16 mouse cellular contexts compared by ENCODE assay signal in the genomic region with DNA sequence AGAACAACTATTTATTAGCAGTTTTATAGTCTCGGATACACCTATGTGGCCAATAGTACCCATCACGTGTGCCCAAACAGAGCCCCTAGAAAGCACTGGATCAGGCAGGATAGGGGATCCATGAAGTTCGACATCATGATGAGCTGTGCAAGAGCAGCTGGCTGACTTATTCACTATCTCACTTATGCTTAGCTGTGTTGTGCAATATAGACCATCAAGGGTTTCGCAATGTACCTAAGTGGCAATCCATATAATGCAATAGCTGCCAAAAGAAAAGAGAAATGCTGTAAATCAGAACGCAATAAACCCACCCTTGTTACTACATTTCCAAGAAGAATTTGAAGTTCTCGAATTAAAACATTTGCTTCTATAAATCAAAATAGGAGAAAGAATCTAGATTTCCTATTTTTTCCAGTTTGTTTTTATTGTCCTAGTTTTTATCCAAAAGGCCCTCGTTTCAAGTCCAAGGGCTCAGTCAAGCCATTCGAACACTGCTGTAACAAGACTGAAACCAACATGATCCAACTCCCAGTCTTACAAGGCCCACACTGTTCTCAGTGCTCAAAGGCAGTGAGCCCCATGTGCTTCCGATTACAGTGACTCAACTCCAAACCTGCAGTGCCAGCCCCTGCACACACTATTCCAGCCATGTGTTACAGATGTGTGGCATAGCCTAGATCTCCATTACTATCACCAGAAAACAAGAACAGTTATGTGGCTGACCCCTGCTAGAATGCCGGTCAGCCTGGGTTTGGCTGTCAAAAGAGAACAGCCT. TPM values are rescaled to one million over a fixed set of nuclear protein-coding genes. Genes with fewer than 3 reads are reported as not detected.
DNase-seq lines count a peak whose midpoint lies in the region; ATAC-seq and TF ChIP-seq lines count a peak whose summit lies in the region.
"Had no signal": no experiment of that assay in that cellular context is flagged by ENCODE, and none has a peak within 500 bp of the region (broad histone marks: within the 10 kb centered on the region; RNA-seq: fewer than 3 reads in every experiment).

No protein-coding gene starts in this region.

- TF ChIP-seq CTCF in liver, embryonic 14.5 days (IDR thresholded peaks at IDR 0.05; ENCODE audit: low read depth), result no peak

- no peak overlapping the region for H3K9ac ChIP-seq in liver, embryonic 14.5 days (replicated peaks)
- no peak overlapping the region for H3K9ac ChIP-seq in liver, embryonic 12.5 days
- H3K9ac ChIP-seq in forebrain, embryonic 14.5 days (ENCODE audit: low read length), result no peak overlapping the region
- H3K9ac ChIP-seq in hindbrain, embryonic 12.5 days, result no peak overlapping the region
- H3K9ac ChIP-seq: embryonic facial prominence, embryonic 13.5 days; liver, embryonic 15.5 days had no signal

- 0 out of 4 replicates have a peak, but pooled peaks cover 0 to 2% of the 10 kb centered on the region in 2 experiments for H3K4me1 ChIP-seq in liver, embryonic 14.5 days (replicated peaks; ENCODE audit: control insufficient read depth in 2 of 2, insufficient read depth in 2 of 2, low read length in 1 of 2)
- no peaks in the 10 kb centered on the region for H3K4me1 ChIP-seq in liver, embryonic 12.5 days
- no peaks in the 10 kb centered on the region for H3K4me1 ChIP-seq in forebrain, embryonic 14.5 days (ENCODE audit: control insufficient read depth, insufficient read depth, low read length)
- no peaks in the 10 kb centered on the region; the same call in 1 of the 2 replicates for H3K4me1 ChIP-seq in hindbrain, embryonic 12.5 days
- H3K4me1 ChIP-seq: liver, embryonic 15.5 days had no signal

- peak; percentile 9 to 22 (median 11) for DNase-seq in liver, embryonic 14.5 days (ENCODE audit: low read depth in 3 of 3, low spot score in 3 of 3)
- peak; percentile 39 for DNase-seq in embryo, embryonic 10.5 days (ENCODE audit: low spot score)
- peak; percentile 74 for DNase-seq in forelimb bud, embryonic 11.5 days (ENCODE audit: low read depth, low spot score)
- DNase-seq in forebrain, embryonic 14.5 days (ENCODE audit: low spot score), result no peak
- no peak for DNase-seq in left cerebral cortex, adult 8-10 months (ENCODE audit: low spot score in 2 of 2)
- DNase-seq: heart, postnatal 14 days; kidney, adult 8-10 months; layer of hippocampus, postnatal 36 days; right cerebral cortex, postnatal 14 days had no signal

- H3K36me3 ChIP-seq in liver, embryonic 14.5 days (replicated peaks; ENCODE audit: control insufficient read depth, insufficient read depth, low read depth), result no peaks in the 10 kb centered on the region
- no peaks in the 10 kb centered on the region for H3K36me3 ChIP-seq in liver, embryonic 12.5 days
- no peaks in the 10 kb centered on the region for H3K36me3 ChIP-seq in forebrain, embryonic 14.5 days (ENCODE audit: control insufficient read depth, insufficient read depth, low read length)
- H3K36me3 ChIP-seq in hindbrain, embryonic 12.5 days, result no peaks in the 10 kb centered on the region
- H3K36me3 ChIP-seq: embryonic facial prominence, embryonic 13.5 days; liver, embryonic 15.5 days had no signal

- ATAC-seq in liver, embryonic 14.5 days (ENCODE audit: insufficient read depth), result no peak
- ATAC-seq in liver, embryonic 12.5 days, result no peak
- ATAC-seq in megakaryocyte, adult 5-6 weeks (ENCODE audit: poor library complexity, severe bottlenecking), result peak; percentile 96
- ATAC-seq in forebrain, embryonic 14.5 days, result no peak
- no peak for ATAC-seq in hindbrain, embryonic 12.5 days (ENCODE audit: low FRiP score)
- ATAC-seq: midbrain, embryonic 16.5 days had no signal

- no peak overlapping the region for H3K27ac ChIP-seq in liver, embryonic 14.5 days
- H3K27ac ChIP-seq in liver, embryonic 12.5 days, result no peak overlapping the region
- H3K27ac ChIP-seq in forebrain, embryonic 14.5 days (ENCODE audit: low read depth, low read length), result no peak overlapping the region
- no peak overlapping the region for H3K27ac ChIP-seq in hindbrain, embryonic 12.5 days
- H3K27ac ChIP-seq: embryonic facial prominence, embryonic 13.5 days; liver, embryonic 15.5 days had no signal

- H3K4me2 ChIP-seq in liver, embryonic 14.5 days (ENCODE audit: low read depth), result no peak overlapping the region
- H3K4me2 ChIP-seq in liver, embryonic 12.5 days, result no peak overlapping the region
- H3K4me2 ChIP-seq in forebrain, embryonic 14.5 days (ENCODE audit: low read length), result no peak overlapping the region
- H3K4me2 ChIP-seq in hindbrain, embryonic 12.5 days (replicated peaks), result no peak overlapping the region
- H3K4me2 ChIP-seq: embryonic facial prominence, embryonic 13.5 days; liver, embryonic 15.5 days had no signal

- no peaks in the 10 kb centered on the region for H3K27me3 ChIP-seq in liver, embryonic 14.5 days (ENCODE audit: control insufficient read depth, insufficient read depth, low read length)
- no peaks in the 10 kb centered on the region for H3K27me3 ChIP-seq in liver, embryonic 12.5 days (replicated peaks)
- no peaks in the 10 kb centered on the region for H3K27me3 ChIP-seq in forebrain, embryonic 14.5 days (replicated peaks; ENCODE audit: control insufficient read depth, insufficient read depth, low read length)
- H3K27me3 ChIP-seq in hindbrain, embryonic 12.5 days, result no peaks in the 10 kb centered on the region
- H3K27me3 ChIP-seq: embryonic facial prominence, embryonic 13.5 days; liver, embryonic 15.5 days had no signal

- WGBS in liver, embryonic 14.5 days (ENCODE audit: insufficient replicate concordance), result 64% methylated on average over 10 of the region's 10 CpGs
- WGBS in liver, embryonic 12.5 days (ENCODE audit: insufficient replicate concordance), result 75% methylated on average over 10 of the region's 10 CpGs
- 91% methylated on average over 10 of the region's 10 CpGs for whole genome bisulfite sequencing in forebrain, embryonic 14.5 days
- 86% methylated on average over 10 of the region's 10 CpGs for WGBS in hindbrain, embryonic 12.5 days

- no peaks in the 10 kb centered on the region for H3K9me3 ChIP-seq in liver, embryonic 14.5 days (ENCODE audit: control insufficient read depth, low read length)
- H3K9me3 ChIP-seq in liver, embryonic 12.5 days (replicated peaks), result no peaks in the 10 kb centered on the region
- H3K9me3 ChIP-seq in forebrain, embryonic 14.5 days (replicated peaks; ENCODE audit: control insufficient read depth, low read length), result no peaks in the 10 kb centered on the region
- no peaks in the 10 kb centered on the region for H3K9me3 ChIP-seq in hindbrain, embryonic 12.5 days (replicated peaks)
- H3K9me3 ChIP-seq: embryonic facial prominence, embryonic 13.5 days; liver, embryonic 15.5 days had no signal

- no peak for TF ChIP-seq EP300 in liver, embryonic 14.5 days (IDR thresholded peaks at IDR 0.05; ENCODE audit: low read depth)

- no peak overlapping the region for H3K4me3 ChIP-seq in liver, embryonic 14.5 days (ENCODE audit: insufficient read depth in 1 of 2, low read depth in 2 of 2, low read length in 2 of 2)
- no peak overlapping the region for H3K4me3 ChIP-seq in liver, embryonic 12.5 days
- H3K4me3 ChIP-seq in forebrain, embryonic 14.5 days (ENCODE audit: low read depth, low read length), result no peak overlapping the region
- no peak overlapping the region for H3K4me3 ChIP-seq in hindbrain, embryonic 12.5 days
- H3K4me3 ChIP-seq: embryonic facial prominence, embryonic 13.5 days; liver, embryonic 15.5 days had no signal

RNA-seq across cellular contexts. Expression of a gene that starts 45.3 kb away (rescaled TPM):
- polyA plus RNA-seq in liver, embryonic 14.5 days (2012; rRNA removed), result not detected in 2 replicates
- 0.08 TPM in 1 of 2 replicates, not detected in the other for polyA plus RNA-seq in liver, embryonic 14.5 days (2014; fragmentation: Nextera tagmentation; extraction: Ambion mirVana)
- 0.05 and 0.06 TPM in 2 replicates for polyA plus RNA-seq in liver, embryonic 12.5 days (2016; fragmentation: Nextera tagmentation; extraction: Ambion mirVana)
- total RNA-seq in megakaryocyte, adult 5-6 weeks (2015), result not detected in 2 replicates
- not detected in 2 replicates for total RNA-seq in megakaryocyte, adult 5-6 weeks (2017)
- not detected in 2 replicates for polyA plus RNA-seq in forebrain, embryonic 14.5 days (2014; fragmentation: Nextera tagmentation; extraction: Ambion mirVana)
- polyA plus RNA-seq in hindbrain, embryonic 12.5 days (2016; fragmentation: Nextera tagmentation; extraction: Ambion mirVana), result 0.37 and 1.5 TPM in 2 replicates
- total RNA-seq in left cerebral cortex, adult 8-10 months (2022), result 1 to 10 TPM; 3.0 to 3.7 (median 3.5) TPM
- total RNA-seq: ES-E14 had no signal

Comparison
In these comparisons a context has a peak if more than half of its experiments do, and no peak if none do; other contexts are left out.
1. DNase-seq: peak in liver, embryonic 14.5 days (3 of 3), embryo, embryonic 10.5 days (single experiment) and forelimb bud, embryonic 11.5 days (single experiment); none in forebrain, embryonic 14.5 days (single experiment) and left cerebral cortex, adult 8-10 months (0 of 2).